Mouse (Mus musculus): ENCODE results near the gene Iars. TPM values are rescaled to one million over a fixed set of nuclear protein-coding genes. Genes with fewer than 3 reads are reported as not detected.

Gene Iars
- total and polyA plus RNA-seq, 3 experiments = 86.4 to 4,419 (median 178) TPM

- no peak for DNase-seq (ENCODE audit: low read depth, low spot score)
- Histone ChIP-seq H3K27ac (ENCODE audit: control insufficient read depth, low read depth, low read length) (peak overlapping the region; percentile 95), H3K79me2 (ENCODE audit: control insufficient read depth, insufficient read depth, low read length, poor library complexity) (peaks cover 17% of the 10 kb centered on the region), H3K9me3 (replicated peaks; ENCODE audit: insufficient read depth, low read length) (no peaks in the 10 kb centered on the region), H3K9ac (ENCODE audit: control insufficient read depth, low read depth, low read length, poor library complexity, severe bottlenecking) (peak overlapping the region; percentile 84), H3K4me3 (ENCODE audit: control insufficient read depth in 1 of 2, insufficient read depth in 1 of 2, low read depth in 2 of 2, low read length in 2 of 2) (peak overlapping the region; percentile 86 to 87), H3K36me3 (ENCODE audit: control insufficient read depth in 1 of 2, insufficient read depth in 2 of 2, low read length in 2 of 2) (peaks cover 9 to 17% of the 10 kb centered on the region in 2 experiments), H3K27me3 (ENCODE audit: control insufficient read depth in 1 of 2, insufficient read depth in 2 of 2, low read length in 2 of 2) (no peaks in the 10 kb centered on the region), H3K4me1 (ENCODE audit: control insufficient read depth in 1 of 2, insufficient read depth in 2 of 2, low read length in 2 of 2) (peaks cover 6 to 8% of the 10 kb centered on the region in 2 experiments; a peak in 3 of 4 replicates)
- TF ChIP-seq ZMIZ1 (IDR thresholded peaks at IDR 0.05; ENCODE audit: low read depth, low read length) = no peak
- no peak for TF ChIP-seq POLR2AphosphoS5 (IDR thresholded peaks at IDR 0.05; ENCODE audit: borderline replicate concordance, low read depth, low read length)
- no peak for TF ChIP-seq RAD21 (IDR thresholded peaks at IDR 0.05; ENCODE audit: low read depth, low read length)
- no peak for TF ChIP-seq ZKSCAN1 (IDR thresholded peaks at IDR 0.05; ENCODE audit: low read depth, low read length)
- peak; percentile 85 for TF ChIP-seq USF1 (IDR thresholded peaks at IDR 0.05; ENCODE audit: low read depth, low read length)
- peak; percentile 87 for TF ChIP-seq SIN3A (IDR thresholded peaks at IDR 0.05; ENCODE audit: low read length)
- peak; percentile 59 to 76 for TF ChIP-seq POLR2A (IDR thresholded peaks at IDR 0.05; ENCODE audit: control insufficient read depth in 1 of 2, insufficient read depth in 1 of 2, low read depth in 1 of 2, low read length in 2 of 2, poor library complexity in 1 of 2)
- no peak for TF ChIP-seq GABPA (IDR thresholded peaks at IDR 0.05; ENCODE audit: low read depth, low read length)
- peak; percentile 47 for TF ChIP-seq POLR2AphosphoS2 (IDR thresholded peaks at IDR 0.05; ENCODE audit: low read length)
- peak; percentile 77 for TF ChIP-seq NELFE (IDR thresholded peaks at IDR 0.05; ENCODE audit: low read depth, low read length)
- TF ChIP-seq NRF1 (IDR thresholded peaks at IDR 0.05; ENCODE audit: insufficient read depth, low read depth, low read length, poor library complexity, severe bottlenecking) = no peak
- peak; percentile 92; the same call in 1 of the 2 replicates for TF ChIP-seq BHLHE40 (IDR thresholded peaks at IDR 0.05; ENCODE audit: borderline replicate concordance, low read depth, low read length)
- peak in 1 of 2 experiments; percentile 41; a peak in 1 of 4 replicates for TF ChIP-seq USF2 (IDR thresholded peaks at IDR 0.05; ENCODE audit: borderline replicate concordance in 1 of 2, insufficient read depth in 1 of 2, low read depth in 1 of 2, low read length in 2 of 2)
- no peak for TF ChIP-seq MAFK (IDR thresholded peaks at IDR 0.05; ENCODE audit: borderline replicate concordance, low read depth, low read length)
- TF ChIP-seq TCF12 (IDR thresholded peaks at IDR 0.05; ENCODE audit: low read depth, low read length) = peak; percentile 8; the same call in 1 of the 2 replicates
- peak; percentile 100 for TF ChIP-seq MXI1 (IDR thresholded peaks at IDR 0.05; ENCODE audit: low read depth, low read length)
- peak; percentile 58 for TF ChIP-seq MAX (IDR thresholded peaks at IDR 0.05; ENCODE audit: low read length)
- no peak for TF ChIP-seq MAZ (IDR thresholded peaks at IDR 0.05; ENCODE audit: low read depth, low read length)
- peak; percentile 100 for TF ChIP-seq MYC (IDR thresholded peaks at IDR 0.05; ENCODE audit: low read depth, low read length)
- peak; percentile 85; the same call in 1 of the 2 replicates for TF ChIP-seq TBP (IDR thresholded peaks at IDR 0.05; ENCODE audit: low read depth, low read length)
Measured at GRCm38 (mm10) chr13:49653180-49653541, 28.7 kb upstream of the Iars start.

- no peak overlapping the region for H3K4me3 ChIP-seq (ENCODE audit: control insufficient read depth in 1 of 2, insufficient read depth in 1 of 2, low read depth in 2 of 2, low read length in 2 of 2)
- no peaks in the 10 kb centered on the region for H3K27me3 ChIP-seq (ENCODE audit: control insufficient read depth in 1 of 2, insufficient read depth in 2 of 2, low read length in 2 of 2)
- peaks cover 12% of the 10 kb centered on the region for H3K79me2 ChIP-seq (ENCODE audit: control insufficient read depth, insufficient read depth, low read length, poor library complexity)
- TF ChIP-seq GATA1 (IDR thresholded peaks at IDR 0.05; ENCODE audit: low read depth, low read length) = 0 out of 2 replicates have a peak, but pooled peaks have one; percentile 22
- no peak for TF ChIP-seq CHD2 (IDR thresholded peaks at IDR 0.05; ENCODE audit: low read length)
- peak; percentile 9; the same call in 1 of the 2 replicates for TF ChIP-seq ZNF384 (IDR thresholded peaks at IDR 0.05; ENCODE audit: low read depth, low read length)
- peak; percentile 90 for TF ChIP-seq RCOR1 (IDR thresholded peaks at IDR 0.05; ENCODE audit: low read depth, low read length)
- peak in 1 of 2 experiments; percentile 17; a peak in 1 of 4 replicates for TF ChIP-seq EP300 (IDR thresholded peaks at IDR 0.05; ENCODE audit: low read depth in 1 of 2, low read length in 2 of 2)
- peaks cover 14 to 21% of the 10 kb centered on the region in 2 experiments for H3K36me3 ChIP-seq (ENCODE audit: control insufficient read depth in 1 of 2, insufficient read depth in 2 of 2, low read length in 2 of 2)
- no peak overlapping the region for H3K27ac ChIP-seq (ENCODE audit: control insufficient read depth, low read depth, low read length)
- peak; percentile 28 for DNase-seq (ENCODE audit: low read depth, low spot score)
- H3K4me1 ChIP-seq (ENCODE audit: control insufficient read depth in 1 of 2, insufficient read depth in 2 of 2, low read length in 2 of 2) = no peaks in the 10 kb centered on the region
- no peak overlapping the region for H3K9ac ChIP-seq (ENCODE audit: control insufficient read depth, low read depth, low read length, poor library complexity, severe bottlenecking)
- no peaks in the 10 kb centered on the region for H3K9me3 ChIP-seq (replicated peaks; ENCODE audit: insufficient read depth, low read length)
Measured at GRCm38 (mm10) chr13:49677793-49678192, 4.1 kb upstream of the Iars start.
